Mouse (Mus musculus): ENCODE measurements around the gene Nuak1. TPM values are rescaled to one million over a fixed set of nuclear protein-coding genes. Genes with fewer than 3 reads are reported as not detected.

Gene Nuak1
- polyA plus RNA-seq, 1 experiment from 2014 or later, result 0.25 TPM

GRCm38 (mm10) chr10:84400037-84400681, 40.2 kb downstream of the Nuak1 start:
- no peaks in the 10 kb centered on the region for H3K9me3 ChIP-seq (replicated peaks)
- no peak for ATAC-seq
- no peaks in the 10 kb centered on the region for H3K27me3 ChIP-seq (replicated peaks)
- 62% methylated on average over 7 of the region's 7 CpGs for WGBS (ENCODE audit: insufficient replicate concordance)
- no peak overlapping the region for H3K27ac ChIP-seq
- no peaks in the 10 kb centered on the region for H3K36me3 ChIP-seq
- peaks cover 12% of the 10 kb centered on the region for H3K4me1 ChIP-seq
- no peak overlapping the region for H3K4me3 ChIP-seq
- no peak overlapping the region for H3K4me2 ChIP-seq
- no peak overlapping the region for H3K9ac ChIP-seq

- Histone ChIP-seq H3K4me3 (no peak overlapping the region), H3K4me1 (peaks cover 12% of the 10 kb centered on the region)
Measured at GRCm38 (mm10) chr10:84397276-84397675, 43.1 kb downstream of the Nuak1 start.

GRCm38 (mm10) chr10:84395885-84396659, 44.3 kb downstream of the Nuak1 start:
- H3K9ac ChIP-seq, result no peak overlapping the region
- WGBS (ENCODE audit: insufficient replicate concordance), result 64% methylated on average over 8 of the region's 8 CpGs
- H3K9me3 ChIP-seq (replicated peaks), result no peaks in the 10 kb centered on the region
- ATAC-seq, result no peak
- no peaks in the 10 kb centered on the region for H3K36me3 ChIP-seq
- peaks cover 8% of the 10 kb centered on the region; the same call in 1 of the 2 replicates for H3K4me1 ChIP-seq
- no peak overlapping the region for H3K4me2 ChIP-seq
- no peaks in the 10 kb centered on the region for H3K27me3 ChIP-seq (replicated peaks)
- H3K4me3 ChIP-seq, result no peak overlapping the region
- no peak overlapping the region for H3K27ac ChIP-seq

More at GRCm38 (mm10) chr10:84397276-84397675, 43.1 kb downstream of the Nuak1 start:
- no peak overlapping the region for H3K9ac ChIP-seq
- H3K4me2 ChIP-seq, result no peak overlapping the region
- H3K27ac ChIP-seq, result no peak overlapping the region
- no peaks in the 10 kb centered on the region for H3K9me3 ChIP-seq (replicated peaks)
- no peaks in the 10 kb centered on the region for H3K27me3 ChIP-seq (replicated peaks)
- ATAC-seq, result no peak
- H3K36me3 ChIP-seq, result no peaks in the 10 kb centered on the region
- 61% methylated on average over 4 of the region's 4 CpGs for WGBS (ENCODE audit: insufficient replicate concordance)

GRCm38 (mm10) chr10:84395259-84395658, 45.1 kb downstream of the Nuak1 start:
- no peak for ATAC-seq
- H3K4me1 ChIP-seq, result peaks cover 8% of the 10 kb centered on the region; the same call in 1 of the 2 replicates
- H3K27me3 ChIP-seq (replicated peaks), result no peaks in the 10 kb centered on the region
- H3K9ac ChIP-seq, result no peak overlapping the region
- H3K4me2 ChIP-seq, result no peak overlapping the region
- no peaks in the 10 kb centered on the region for H3K9me3 ChIP-seq (replicated peaks)
- 43% methylated on average over 5 of the region's 5 CpGs for WGBS (ENCODE audit: insufficient replicate concordance)
- no peak overlapping the region for H3K4me3 ChIP-seq
- no peaks in the 10 kb centered on the region for H3K36me3 ChIP-seq
- no peak overlapping the region for H3K27ac ChIP-seq

GRCm38 (mm10) chr10:84393881-84394280, 46.5 kb downstream of the Nuak1 start:
- Histone ChIP-seq H3K4me1 (peaks cover 15% of the 10 kb centered on the region), H3K27me3 (replicated peaks) (no peaks in the 10 kb centered on the region; the same call in 1 of the 2 replicates), H3K36me3 (no peaks in the 10 kb centered on the region), H3K4me2 (no peak overlapping the region), H3K9ac (no peak overlapping the region), H3K4me3 (no peak overlapping the region), H3K27ac (no peak overlapping the region), H3K9me3 (replicated peaks) (no peaks in the 10 kb centered on the region)
- 70% methylated on average over 12 of the region's 12 CpGs for WGBS (ENCODE audit: insufficient replicate concordance)
- ATAC-seq, result no peak

GRCm38 (mm10) chr10:84393405-84393804, 47.0 kb downstream of the Nuak1 start:
- H3K36me3 ChIP-seq, result no peaks in the 10 kb centered on the region
- H3K9me3 ChIP-seq (replicated peaks), result no peaks in the 10 kb centered on the region
- H3K27me3 ChIP-seq (replicated peaks), result peaks cover under 1% of the 10 kb centered on the region; the same call in 1 of the 2 replicates
- H3K4me3 ChIP-seq, result no peak overlapping the region
- no peak overlapping the region for H3K27ac ChIP-seq
- H3K9ac ChIP-seq, result no peak overlapping the region
- WGBS (ENCODE audit: insufficient replicate concordance), result 65% methylated on average over 9 of the region's 9 CpGs
- H3K4me2 ChIP-seq, result no peak overlapping the region
- H3K4me1 ChIP-seq, result peaks cover 18% of the 10 kb centered on the region
- no peak for ATAC-seq

GRCm38 (mm10) chr10:84392723-84393081, 47.7 kb downstream of the Nuak1 start:
- Histone ChIP-seq H3K4me3 (no peak overlapping the region), H3K9me3 (replicated peaks) (no peaks in the 10 kb centered on the region), H3K9ac (no peak overlapping the region), H3K27me3 (replicated peaks) (peaks cover 7% of the 10 kb centered on the region; the same call in 1 of the 2 replicates), H3K4me1 (peaks cover 19% of the 10 kb centered on the region), H3K36me3 (no peaks in the 10 kb centered on the region), H3K4me2 (no peak overlapping the region), H3K27ac (no peak overlapping the region)
- no peak for ATAC-seq
- WGBS (ENCODE audit: insufficient replicate concordance), result 80% methylated on average over 3 of the region's 3 CpGs

GRCm38 (mm10) chr10:84392027-84392722, 48.2 kb downstream of the Nuak1 start:
- Histone ChIP-seq H3K27ac (no peak overlapping the region), H3K36me3 (no peaks in the 10 kb centered on the region), H3K4me1 (peaks cover 19% of the 10 kb centered on the region), H3K4me3 (no peak overlapping the region), H3K4me2 (peak overlapping the region; percentile 24; the same call in 1 of the 2 replicates), H3K9me3 (replicated peaks) (no peaks in the 10 kb centered on the region), H3K27me3 (replicated peaks) (peaks cover 9% of the 10 kb centered on the region; the same call in 1 of the 2 replicates), H3K9ac (no peak overlapping the region)
- no peak for ATAC-seq
- 30% methylated on average over 14 of the region's 14 CpGs for WGBS (ENCODE audit: insufficient replicate concordance)

- H3K9ac ChIP-seq, result no peak overlapping the region
- ATAC-seq, result no peak
- peaks cover 16% of the 10 kb centered on the region for H3K4me1 ChIP-seq
- H3K27me3 ChIP-seq (replicated peaks), result peaks cover 9% of the 10 kb centered on the region; the same call in 1 of the 2 replicates
- H3K36me3 ChIP-seq, result no peaks in the 10 kb centered on the region
- 62% methylated on average over 5 of the region's 5 CpGs for WGBS (ENCODE audit: insufficient replicate concordance)
- H3K27ac ChIP-seq, result no peak overlapping the region
- H3K4me3 ChIP-seq, result no peak overlapping the region
- no peak overlapping the region for H3K4me2 ChIP-seq
- no peaks in the 10 kb centered on the region for H3K9me3 ChIP-seq (replicated peaks)
Measured at GRCm38 (mm10) chr10:84389707-84390106, 50.7 kb downstream of the Nuak1 start.

GRCm38 (mm10) chr10:84388357-84389141, 51.8 kb downstream of the Nuak1 start:
- H3K27me3 ChIP-seq (replicated peaks), result peaks cover 9% of the 10 kb centered on the region; the same call in 1 of the 2 replicates
- 21% methylated on average over 22 of the region's 22 CpGs for WGBS (ENCODE audit: insufficient replicate concordance)
- H3K9ac ChIP-seq, result no peak overlapping the region
- no peaks in the 10 kb centered on the region for H3K36me3 ChIP-seq
- no peak overlapping the region for H3K4me3 ChIP-seq
- H3K4me1 ChIP-seq, result peaks cover 18% of the 10 kb centered on the region
- ATAC-seq, result no peak
- H3K9me3 ChIP-seq (replicated peaks), result no peaks in the 10 kb centered on the region
- H3K27ac ChIP-seq, result peak overlapping the region; percentile 45; the same call in 1 of the 2 replicates
- no peak overlapping the region for H3K4me2 ChIP-seq

GRCm38 (mm10) chr10:84387338-84387737, 53.1 kb downstream of the Nuak1 start:
- ATAC-seq, result no peak
- H3K9me3 ChIP-seq (replicated peaks), result no peaks in the 10 kb centered on the region
- peaks cover 9% of the 10 kb centered on the region; the same call in 1 of the 2 replicates for H3K27me3 ChIP-seq (replicated peaks)
- no peak overlapping the region for H3K4me3 ChIP-seq
- no peak overlapping the region for H3K9ac ChIP-seq
- whole genome bisulfite sequencing (ENCODE audit: insufficient replicate concordance), result 14% methylated on average over 4 of the region's 4 CpGs
- no peak overlapping the region for H3K4me2 ChIP-seq
- H3K4me1 ChIP-seq, result peaks cover 27% of the 10 kb centered on the region
- no peak overlapping the region for H3K27ac ChIP-seq
- H3K36me3 ChIP-seq, result no peaks in the 10 kb centered on the region
